Mouse (Mus musculus) heart, embryonic 15.5 days (tissue): Measurements from ENCODE around the gene Cfap20. TPM values are rescaled to one million over a fixed set of nuclear protein-coding genes. Genes with fewer than 3 reads are reported as not detected.
A peak's percentile ranks its signal among the peaks of the same experiment; 100 is the strongest.

Source experiments
- ATAC-seq: fragments of 200-750 bp; cut with Nextera tagmentation; replicated peaks from 2 replicates; pipeline ENCODE4 v1.8.0; 2017; ENCODE audit warnings: low read depth, moderate TSS enrichment; ENCODE audit not compliant: insufficient number of reproducible peaks, insufficient read depth, low FRiP score
- H3K27ac ChIP-seq: fragments of 300-500 bp; sonication (generic); 2 replicates; pipeline ENCODE4 v1.5.1; 2015; ENCODE audit warnings: mild to moderate bottlenecking, inconsistent platforms
- H3K27me3 ChIP-seq: fragments of 300-500 bp; sonication (generic); 2 replicates; pipeline ENCODE4 v1.6.1; 2015; ENCODE audit warnings: inconsistent platforms
- H3K36me3 ChIP-seq: fragments of 300-500 bp; sonication (generic); 2 replicates; pipeline ENCODE4 v1.6.1; 2015; ENCODE audit warnings: mild to moderate bottlenecking, inconsistent platforms
- H3K4me1 ChIP-seq: fragments of 300-500 bp; sonication (generic); replicated peaks from 2 replicates; pipeline ENCODE4 v1.6.1; 2015; ENCODE audit warnings: inconsistent platforms
- H3K4me2 ChIP-seq: fragments of 300-500 bp; sonication (generic); 2 replicates; pipeline ENCODE4 v1.6.1; 2015; ENCODE audit warnings: inconsistent platforms, mild to moderate bottlenecking, moderate library complexity
- H3K4me3 ChIP-seq: fragments of 300-500 bp; sonication (generic); 2 replicates; pipeline ENCODE4 v1.5.1; 2015; ENCODE audit warnings: mild to moderate bottlenecking, inconsistent platforms
- H3K9ac ChIP-seq: fragments of 300-500 bp; sonication (generic); 2 replicates; pipeline ENCODE4 v1.6.1; 2015; ENCODE audit warnings: mild to moderate bottlenecking, inconsistent platforms
- H3K9me3 ChIP-seq: fragments of 300-500 bp; sonication (generic); replicated peaks from 2 replicates; pipeline ENCODE4 v1.6.1; 2016; ENCODE audit warnings: inconsistent platforms
- WGBS: fragments of 180-500 bp; shearing (Covaris S2); methylation state at CpG from one replicate; pipeline ENCODE4 v1.1.7; 2015; ENCODE audit warnings: mixed read lengths; 5-methylcytosine and 5-hydroxymethylcytosine counted together
- polyA plus RNA-seq: library from polyadenylated mRNA; unstranded; fragments of >200 nt; fragmentation: Nextera tagmentation; extraction: Ambion mirVana; gene quantifications from 2 replicates; pipeline ENCODE4 v1.2.1, GENCODE M21; 2015

The Cfap20 gene
- 146 and 147 TPM in 2 replicates for polyA plus RNA-seq

GRCm38 (mm10) chr8:95434686-95435439, at the start of gene Cfap20:
Gene Cfap20 (minus strand): TSS chr8:95434869.
- H3K9ac ChIP-seq = peak within 1 kb of the TSS; percentile 92
- WGBS = under 1% methylated on average over 48 of the region's 51 CpGs
- ATAC-seq = peak; percentile 93

GRCm38 (mm10) chr8:95470008-95470407, 35.3 kb upstream of the Cfap20 start:
- WGBS = 95% methylated on average over 4 of the region's 4 CpGs
- peaks cover 71% of the 10 kb centered on the region for H3K36me3 ChIP-seq
- ATAC-seq = no peak

More at GRCm38 (mm10) chr8:95434686-95435439, at the start of gene Cfap20:
- H3K36me3 ChIP-seq = no peaks in the 10 kb centered on the region
- H3K4me2 ChIP-seq = peak within 1 kb of the TSS; percentile 74
- H3K4me3 ChIP-seq = peak within 1 kb of the TSS; percentile 81
- H3K9me3 ChIP-seq = no peaks in the 10 kb centered on the region
- H3K27ac ChIP-seq = peak within 1 kb of the TSS; percentile 95
- no peaks in the 10 kb centered on the region for H3K27me3 ChIP-seq
- H3K4me1 ChIP-seq = peaks cover 42% of the 10 kb centered on the region

GRCm38 (mm10) chr8:95468995-95469394, 34.3 kb upstream of the Cfap20 start:
- Histone ChIP-seq H3K4me3 (no peak overlapping the region), H3K9ac (no peak overlapping the region), H3K4me1 (peaks cover 4% of the 10 kb centered on the region; the same call in 1 of the 2 replicates), H3K27me3 (no peaks in the 10 kb centered on the region), H3K9me3 (no peaks in the 10 kb centered on the region), H3K27ac (no peak overlapping the region), H3K4me2 (no peak overlapping the region), H3K36me3 (peaks cover 70% of the 10 kb centered on the region)
- 92% methylated on average over 3 of the region's 3 CpGs for WGBS
- ATAC-seq = no peak

More at GRCm38 (mm10) chr8:95470008-95470407, 35.3 kb upstream of the Cfap20 start:
- Histone ChIP-seq H3K27me3 (no peaks in the 10 kb centered on the region), H3K4me1 (peaks cover 4% of the 10 kb centered on the region; the same call in 1 of the 2 replicates), H3K9me3 (no peaks in the 10 kb centered on the region), H3K27ac (no peak overlapping the region), H3K9ac (no peak overlapping the region), H3K4me2 (no peak overlapping the region), H3K4me3 (no peak overlapping the region)

GRCm38 (mm10) chr8:95466543-95466942, 31.9 kb upstream of the Cfap20 start:
- Histone ChIP-seq H3K27me3 (no peaks in the 10 kb centered on the region), H3K4me3 (no peak overlapping the region), H3K27ac (no peak overlapping the region), H3K4me2 (no peak overlapping the region), H3K9me3 (no peaks in the 10 kb centered on the region), H3K36me3 (peaks cover 61% of the 10 kb centered on the region), H3K9ac (no peak overlapping the region), H3K4me1 (peaks cover 4% of the 10 kb centered on the region; the same call in 1 of the 2 replicates)
- no peak for ATAC-seq
- WGBS = 53% methylated on average over 2 of the region's 2 CpGs

- Histone ChIP-seq H3K27ac (no peak overlapping the region), H3K4me3 (no peak overlapping the region), H3K4me2 (no peak overlapping the region), H3K27me3 (no peaks in the 10 kb centered on the region), H3K36me3 (peaks cover 66% of the 10 kb centered on the region), H3K9me3 (no peaks in the 10 kb centered on the region), H3K4me1 (no peaks in the 10 kb centered on the region), H3K9ac (no peak overlapping the region)
- 59% methylated on average over 8 of the region's 8 CpGs for WGBS
- no peak for ATAC-seq
Measured at GRCm38 (mm10) chr8:95452518-95452917, 17.8 kb upstream of the Cfap20 start.

- Histone ChIP-seq H3K9ac (no peak overlapping the region), H3K27ac (no peak overlapping the region), H3K4me3 (no peak overlapping the region), H3K4me1 (no peaks in the 10 kb centered on the region), H3K27me3 (no peaks in the 10 kb centered on the region), H3K4me2 (no peak overlapping the region), H3K36me3 (peaks cover 45% of the 10 kb centered on the region), H3K9me3 (no peaks in the 10 kb centered on the region)
- WGBS = 87% methylated on average over 5 of the region's 5 CpGs
- no peak for ATAC-seq
Measured at GRCm38 (mm10) chr8:95450271-95450670, 15.6 kb upstream of the Cfap20 start.

- 87% methylated on average over 7 of the region's 7 CpGs for WGBS
- no peak overlapping the region for H3K27ac ChIP-seq
- H3K9ac ChIP-seq = no peak overlapping the region
- no peaks in the 10 kb centered on the region for H3K27me3 ChIP-seq
- H3K4me2 ChIP-seq = no peak overlapping the region
- no peak overlapping the region for H3K4me3 ChIP-seq
- H3K36me3 ChIP-seq = peaks cover 19% of the 10 kb centered on the region
- H3K4me1 ChIP-seq = no peaks in the 10 kb centered on the region
- ATAC-seq = no peak
- H3K9me3 ChIP-seq = no peaks in the 10 kb centered on the region
Measured at GRCm38 (mm10) chr8:95447661-95448060, 13.0 kb upstream of the Cfap20 start.

- H3K27ac ChIP-seq = no peak overlapping the region
- H3K4me1 ChIP-seq = no peaks in the 10 kb centered on the region
- no peak overlapping the region for H3K4me2 ChIP-seq
- no peak overlapping the region for H3K4me3 ChIP-seq
- no peaks in the 10 kb centered on the region for H3K9me3 ChIP-seq
- H3K27me3 ChIP-seq = no peaks in the 10 kb centered on the region
- 75% methylated on average over 4 of the region's 4 CpGs for WGBS
- no peak overlapping the region for H3K9ac ChIP-seq
- H3K36me3 ChIP-seq = 0 out of 2 replicates have a peak, but pooled peaks cover 2% of the 10 kb centered on the region
- ATAC-seq = no peak
Measured at GRCm38 (mm10) chr8:95445042-95445441, 10.4 kb upstream of the Cfap20 start.

- Histone ChIP-seq H3K4me1 (peaks cover 4% of the 10 kb centered on the region), H3K4me3 (no peak overlapping the region), H3K9me3 (no peaks in the 10 kb centered on the region), H3K4me2 (no peak overlapping the region), H3K36me3 (no peaks in the 10 kb centered on the region), H3K27me3 (no peaks in the 10 kb centered on the region), H3K27ac (no peak overlapping the region), H3K9ac (no peak overlapping the region)
- WGBS = 59% methylated on average over 5 of the region's 5 CpGs
- no peak for ATAC-seq
Measured at GRCm38 (mm10) chr8:95441491-95442039, 6.9 kb upstream of the Cfap20 start.

GRCm38 (mm10) chr8:95440168-95440709, 5.6 kb upstream of the Cfap20 start:
- Histone ChIP-seq H3K9me3 (no peaks in the 10 kb centered on the region), H3K4me1 (peaks cover 4% of the 10 kb centered on the region), H3K4me3 (no peak overlapping the region), H3K4me2 (no peak overlapping the region), H3K27ac (no peak overlapping the region), H3K27me3 (no peaks in the 10 kb centered on the region), H3K9ac (no peak overlapping the region), H3K36me3 (no peaks in the 10 kb centered on the region)
- WGBS = 74% methylated on average over 5 of the region's 5 CpGs
- no peak for ATAC-seq

- 66% methylated on average over 2 of the region's 2 CpGs for WGBS
- no peaks in the 10 kb centered on the region for H3K36me3 ChIP-seq
- H3K27ac ChIP-seq = no peak overlapping the region
- H3K9ac ChIP-seq = no peak overlapping the region
- peaks cover 4% of the 10 kb centered on the region for H3K4me1 ChIP-seq
- no peaks in the 10 kb centered on the region for H3K27me3 ChIP-seq
- H3K4me2 ChIP-seq = no peak overlapping the region
- H3K4me3 ChIP-seq = no peak overlapping the region
- no peak for ATAC-seq
- H3K9me3 ChIP-seq = no peaks in the 10 kb centered on the region
Measured at GRCm38 (mm10) chr8:95439421-95439820, 4.8 kb upstream of the Cfap20 start.
